Mouse (Mus musculus) embryonic stem cell, embryonic (primary cell): ENCODE measurements at regions not wholly inside any gene's neighbourhood (a gene's known extent, or its start where the extent isn't known, plus 50 kb on each side); places are given as distances from the start of the nearest gene placed in this dataset.
"Not testable (repeated sequence)": the region's sequence is repeated elsewhere in the genome, so short reads cannot be mapped to it uniquely, and the experiment has no call there.

Experiments
- CTCF ChIA-PET, 4 experiments: fragments of 300-600 bp in 2 of 4; fragments of 350-600 bp in 2 of 4; sonication (Branson Sonifier 250); formaldehyde crosslinking; loops; one replicate each; lab custom pipeline; 2022; ENCODE audit warnings: inconsistent platforms in 2 of 4; lab: Charles Lee
- POLR2A ChIA-PET, 4 experiments: fragments of 300-600 bp in 2 of 4; fragments of 350-600 bp in 2 of 4; sonication (Branson Sonifier 250); formaldehyde crosslinking; loops; one replicate each; lab custom pipeline; 2022; ENCODE audit warnings: antibody characterized with exemption in 4 of 4, inconsistent platforms in 1 of 4; lab: Charles Lee

GRCm38 (mm10) chr13:3035291-3035690, 502.6 kb upstream of the Gdi2 start:
- CTCF ChIA-PET, POLR2A ChIA-PET: not testable (repeated sequence)

- CTCF ChIA-PET, POLR2A ChIA-PET: not testable (repeated sequence)
Measured at GRCm38 (mm10) chr13:3037010-3037409, 500.9 kb upstream of the Gdi2 start.

- POLR2A ChIA-PET, result not testable (repeated sequence)
- CTCF ChIA-PET, result interaction anchor here in 1 of 4 experiments (0.5 kb wide), 1 partner anchor 241 kb away, joined by 3 read pairs; no protein-coding TSS in a partner anchor
Measured at GRCm38 (mm10) chr13:3046381-3047105, 491.3 kb upstream of the Gdi2 start.

- CTCF ChIA-PET, result not testable (repeated sequence)
Measured at GRCm38 (mm10) chr13:3083480-3083879, 454.4 kb upstream of the Gdi2 start.

GRCm38 (mm10) chr13:3089971-3090370, 447.9 kb upstream of the Gdi2 start:
- POLR2A ChIA-PET, CTCF ChIA-PET: not testable (repeated sequence)

More at GRCm38 (mm10) chr13:3083480-3083879, 454.4 kb upstream of the Gdi2 start:
- POLR2A ChIA-PET, result not testable (repeated sequence)

GRCm38 (mm10) chr13:3106543-3106942, 431.3 kb upstream of the Gdi2 start:
- POLR2A ChIA-PET, CTCF ChIA-PET: not testable (repeated sequence)

- CTCF ChIA-PET, POLR2A ChIA-PET: not testable (repeated sequence)
Measured at GRCm38 (mm10) chr13:3128150-3128549, 409.7 kb upstream of the Gdi2 start.

GRCm38 (mm10) chr13:3137281-3137680, 400.6 kb upstream of the Gdi2 start:
- POLR2A ChIA-PET, CTCF ChIA-PET: not testable (repeated sequence)

GRCm38 (mm10) chr13:3138698-3139097, 399.2 kb upstream of the Gdi2 start:
- ChIA-PET CTCF (no interaction called here), POLR2A (no interaction called here)

GRCm38 (mm10) chr13:3145513-3145912, 392.4 kb upstream of the Gdi2 start:
- POLR2A ChIA-PET, CTCF ChIA-PET: not testable (repeated sequence)
